Mouse (Mus musculus): ENCODE measurements at regions not wholly inside any gene's neighbourhood (a gene's known extent, or its start where the extent isn't known, plus 50 kb on each side); places are given as distances from the start of the nearest gene placed in this dataset.

- TF ChIP-seq CTCF (IDR thresholded peaks at IDR 0.05; ENCODE audit: extremely low read depth, insufficient read depth, low read length), result no peak
- TF ChIP-seq POLR2A (IDR thresholded peaks at IDR 0.05; ENCODE audit: extremely low read depth, insufficient read depth, low read length), result no peak
Measured at GRCm38 (mm10) chr1:166817927-166818326, 136.3 kb upstream of the Fmo9 start.

All from cortical plate, adult 2 months (tissue).